Mouse (Mus musculus): ENCODE data around the gene Ripk1. TPM values are rescaled to one million over a fixed set of nuclear protein-coding genes. Genes with fewer than 3 reads are reported as not detected.

Ripk1 gene
- polyA plus RNA-seq, 2 experiments, result 4.7 to 11.2 TPM

- Histone ChIP-seq H3K4me3 (ENCODE audit: insufficient read depth in 1 of 2, low read depth in 2 of 2, low read length in 2 of 2) (no peak overlapping the region), H3K27me3 (ENCODE audit: control insufficient read depth, insufficient read depth, low read length) (no peaks in the 10 kb centered on the region), H3K4me2 (ENCODE audit: low read depth) (no peak overlapping the region), H3K36me3 (replicated peaks; ENCODE audit: control insufficient read depth, insufficient read depth, low read depth) (no peaks in the 10 kb centered on the region), H3K9me3 (ENCODE audit: control insufficient read depth, low read length) (no peaks in the 10 kb centered on the region), H3K9ac (replicated peaks) (no peak overlapping the region), H3K4me1 (replicated peaks; ENCODE audit: control insufficient read depth in 2 of 2, insufficient read depth in 2 of 2, low read length in 1 of 2) (peaks cover 2 to 5% of the 10 kb centered on the region in 2 experiments; a peak in 1 of 4 replicates), H3K27ac (no peak overlapping the region)
- ATAC-seq (ENCODE audit: insufficient read depth) (no peak), DNase-seq (ENCODE audit: low read depth in 3 of 3, low spot score in 3 of 3) (no peak)
- TF ChIP-seq CTCF (IDR thresholded peaks at IDR 0.05; ENCODE audit: low read depth) (no peak), EP300 (IDR thresholded peaks at IDR 0.05; ENCODE audit: low read depth) (no peak)
- WGBS (ENCODE audit: insufficient replicate concordance), result 48% methylated on average over 7 of the region's 7 CpGs
These were observed 41.7 kb downstream of the Ripk1 start for GRCm38 (mm10) chr13:34043716-34044393.

DNA sequence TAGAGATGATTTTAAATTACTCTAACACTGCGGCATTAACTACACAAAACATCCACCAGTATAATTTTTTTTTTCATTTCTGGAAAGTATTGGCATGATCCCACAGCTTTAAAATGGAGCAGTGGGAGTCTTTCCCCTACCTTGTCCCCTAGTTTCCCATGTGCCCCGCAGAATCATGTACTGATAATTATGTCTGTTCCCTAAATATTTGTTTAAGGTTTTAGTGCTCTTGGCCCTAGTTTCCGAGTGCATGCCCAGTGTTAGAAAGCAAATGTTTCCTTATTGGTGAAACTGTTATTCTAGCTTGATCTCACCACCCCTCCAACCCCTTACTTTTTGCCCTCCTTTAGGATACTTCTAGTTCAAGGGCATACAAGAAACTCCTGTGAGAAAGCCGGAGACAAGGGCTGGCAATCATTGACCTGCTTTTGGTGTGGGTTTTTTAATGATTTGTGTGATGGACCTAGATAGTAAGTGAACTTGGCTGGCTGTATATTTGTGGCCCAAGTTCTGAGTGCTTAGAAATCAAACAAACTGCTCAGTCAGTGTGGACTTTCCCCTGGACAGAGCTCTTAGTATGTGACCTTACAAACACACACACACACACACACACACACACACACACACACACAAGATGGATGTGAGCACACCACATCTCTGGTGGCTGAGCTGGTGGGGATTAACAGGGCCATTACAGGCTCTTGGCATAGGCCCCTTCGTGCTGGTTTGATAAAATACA is 43.5 kb downstream of the Ripk1 start:
- H3K4me3 ChIP-seq (ENCODE audit: insufficient read depth in 1 of 2, low read depth in 2 of 2, low read length in 2 of 2), result no peak overlapping the region
- DNase-seq (ENCODE audit: low read depth in 3 of 3, low spot score in 3 of 3) (no peak), ATAC-seq (ENCODE audit: insufficient read depth) (peak; percentile 63)
- no peaks in the 10 kb centered on the region for H3K9me3 ChIP-seq (ENCODE audit: control insufficient read depth, low read length)
- TF ChIP-seq EP300 (IDR thresholded peaks at IDR 0.05; ENCODE audit: low read depth) (no peak), CTCF (IDR thresholded peaks at IDR 0.05; ENCODE audit: low read depth) (no peak)
- H3K4me1 ChIP-seq (replicated peaks; ENCODE audit: control insufficient read depth in 2 of 2, insufficient read depth in 2 of 2, low read length in 1 of 2), result peaks cover 2 to 5% of the 10 kb centered on the region in 2 experiments; a peak in 1 of 4 replicates
- WGBS (ENCODE audit: insufficient replicate concordance), result 50% methylated on average over 5 of the region's 5 CpGs
- no peaks in the 10 kb centered on the region for H3K36me3 ChIP-seq (replicated peaks; ENCODE audit: control insufficient read depth, insufficient read depth, low read depth)
- no peaks in the 10 kb centered on the region for H3K27me3 ChIP-seq (ENCODE audit: control insufficient read depth, insufficient read depth, low read length)
- no peak overlapping the region for H3K4me2 ChIP-seq (ENCODE audit: low read depth)
- H3K27ac ChIP-seq, result no peak overlapping the region
- H3K9ac ChIP-seq (replicated peaks), result no peak overlapping the region

DNA sequence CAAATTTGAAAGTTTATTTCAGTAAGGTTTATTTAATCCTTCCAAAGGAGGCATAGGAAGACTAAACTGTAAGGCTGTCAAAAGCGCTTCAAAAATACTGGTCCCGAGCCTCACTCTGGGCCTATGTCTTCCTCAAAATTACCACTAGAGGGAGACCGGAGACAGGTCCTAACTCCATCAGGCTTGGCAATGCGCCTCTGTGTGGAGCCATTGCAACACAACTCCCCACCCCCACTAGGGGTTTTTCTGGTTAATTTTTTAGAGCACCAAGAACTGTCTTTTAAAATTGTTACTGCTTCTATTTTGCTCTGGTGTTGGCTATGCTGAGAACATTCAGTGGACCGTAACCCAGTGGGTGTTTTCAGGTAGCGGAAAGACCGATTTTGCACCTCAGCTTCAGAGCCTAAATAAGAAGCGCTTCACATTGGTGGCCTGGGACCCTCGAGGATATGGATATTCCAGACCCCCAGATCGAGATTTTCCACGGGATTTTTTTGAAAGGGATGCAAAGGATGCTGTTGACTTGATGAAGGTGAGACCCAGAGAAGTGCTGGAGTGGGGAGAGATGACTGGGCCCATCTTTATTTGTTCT is 44.4 kb downstream of the Ripk1 start:
- Histone ChIP-seq H3K4me2 (ENCODE audit: low read depth) (no peak overlapping the region), H3K9ac (replicated peaks) (no peak overlapping the region), H3K4me3 (ENCODE audit: insufficient read depth in 1 of 2, low read depth in 2 of 2, low read length in 2 of 2) (no peak overlapping the region), H3K36me3 (replicated peaks; ENCODE audit: control insufficient read depth, insufficient read depth, low read depth) (no peaks in the 10 kb centered on the region), H3K27me3 (ENCODE audit: control insufficient read depth, insufficient read depth, low read length) (no peaks in the 10 kb centered on the region), H3K27ac (no peak overlapping the region), H3K4me1 (replicated peaks; ENCODE audit: control insufficient read depth in 2 of 2, insufficient read depth in 2 of 2, low read length in 1 of 2) (0 out of 4 replicates have a peak, but pooled peaks cover 2 to 5% of the 10 kb centered on the region in 2 experiments), H3K9me3 (ENCODE audit: control insufficient read depth, low read length) (no peaks in the 10 kb centered on the region)
- DNase-seq (ENCODE audit: low read depth in 3 of 3, low spot score in 3 of 3), result peak; percentile 44 to 58 (median 55)
- 36% methylated on average over 11 of the region's 11 CpGs for WGBS (ENCODE audit: insufficient replicate concordance)
- ATAC-seq (ENCODE audit: insufficient read depth), result peak; percentile 77
- TF ChIP-seq EP300 (IDR thresholded peaks at IDR 0.05; ENCODE audit: low read depth), result no peak
- TF ChIP-seq CTCF (IDR thresholded peaks at IDR 0.05; ENCODE audit: low read depth), result peak; percentile 90

- Histone ChIP-seq H3K27ac (no peak overlapping the region), H3K4me1 (replicated peaks; ENCODE audit: control insufficient read depth in 2 of 2, insufficient read depth in 2 of 2, low read length in 1 of 2) (peaks cover 2 to 5% of the 10 kb centered on the region in 2 experiments; a peak in 1 of 4 replicates), H3K27me3 (ENCODE audit: control insufficient read depth, insufficient read depth, low read length) (no peaks in the 10 kb centered on the region), H3K9ac (replicated peaks) (no peak overlapping the region), H3K4me3 (ENCODE audit: insufficient read depth in 1 of 2, low read depth in 2 of 2, low read length in 2 of 2) (no peak overlapping the region), H3K36me3 (replicated peaks; ENCODE audit: control insufficient read depth, insufficient read depth, low read depth) (no peaks in the 10 kb centered on the region), H3K9me3 (ENCODE audit: control insufficient read depth, low read length) (no peaks in the 10 kb centered on the region), H3K4me2 (ENCODE audit: low read depth) (no peak overlapping the region)
- TF ChIP-seq CTCF (IDR thresholded peaks at IDR 0.05; ENCODE audit: low read depth) (no peak), EP300 (IDR thresholded peaks at IDR 0.05; ENCODE audit: low read depth) (no peak)
- 81% methylated on average over 3 of the region's 3 CpGs for WGBS (ENCODE audit: insufficient replicate concordance)
- ATAC-seq (ENCODE audit: insufficient read depth) (no peak), DNase-seq (ENCODE audit: low read depth in 3 of 3, low spot score in 3 of 3) (no peak)
These were observed 45.4 kb downstream of the Ripk1 start for GRCm38 (mm10) chr13:34047526-34047925.

DNA sequence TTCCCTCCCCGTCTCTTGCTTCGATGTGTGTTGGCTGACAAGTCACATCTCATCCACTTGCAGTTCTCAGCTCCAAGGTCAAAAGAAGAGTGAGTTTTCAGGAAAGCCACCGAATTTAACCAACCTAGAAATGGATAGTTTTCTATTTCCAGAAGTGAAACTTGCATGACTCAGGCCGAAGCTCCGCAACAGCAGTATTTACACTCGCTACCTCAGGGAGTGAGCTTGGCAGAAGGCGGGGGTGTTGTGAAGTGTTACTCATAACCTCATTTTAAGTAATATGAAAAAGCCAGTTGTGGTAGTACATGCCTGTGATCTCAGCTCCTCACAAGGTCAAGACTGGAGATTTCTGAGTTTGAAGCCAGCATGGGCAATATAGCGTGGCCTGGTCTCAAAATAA is 48.3 kb downstream of the Ripk1 start:
- DNase-seq (ENCODE audit: low read depth in 3 of 3, low spot score in 3 of 3), result no peak
- 80% methylated on average over 8 of the region's 8 CpGs for WGBS (ENCODE audit: insufficient replicate concordance)
- H3K27ac ChIP-seq, result no peak overlapping the region

More for the DNA sequence above, 48.3 kb downstream of the Ripk1 start:
- no peaks in the 10 kb centered on the region for H3K9me3 ChIP-seq (ENCODE audit: control insufficient read depth, low read length)
- H3K36me3 ChIP-seq (replicated peaks; ENCODE audit: control insufficient read depth, insufficient read depth, low read depth), result no peaks in the 10 kb centered on the region
- H3K4me1 ChIP-seq (replicated peaks; ENCODE audit: control insufficient read depth in 2 of 2, insufficient read depth in 2 of 2, low read length in 1 of 2), result peaks cover 0 to 14% of the 10 kb centered on the region in 2 experiments; a peak in 2 of 4 replicates
- ATAC-seq (ENCODE audit: insufficient read depth), result no peak
- H3K4me3 ChIP-seq (ENCODE audit: insufficient read depth in 1 of 2, low read depth in 2 of 2, low read length in 2 of 2), result no peak overlapping the region
- no peaks in the 10 kb centered on the region for H3K27me3 ChIP-seq (ENCODE audit: control insufficient read depth, insufficient read depth, low read length)
- H3K9ac ChIP-seq (replicated peaks), result no peak overlapping the region
- no peak for TF ChIP-seq CTCF (IDR thresholded peaks at IDR 0.05; ENCODE audit: low read depth)
- TF ChIP-seq EP300 (IDR thresholded peaks at IDR 0.05; ENCODE audit: low read depth), result no peak
- H3K4me2 ChIP-seq (ENCODE audit: low read depth), result no peak overlapping the region

Measured in liver, embryonic 14.5 days (tissue).